Mouse (Mus musculus) brain, embryonic 18.5 days (tissue): Measurements from ENCODE around the gene Liph.
A peak's percentile ranks its signal among the peaks of the same experiment; 100 is the strongest.
"Not testable (repeated sequence)": the region's sequence is repeated elsewhere in the genome, so short reads cannot be mapped to it uniquely, and the experiment has no call there.

Experiments
- DNase-seq: peaks from one replicate; pipeline ENCODE4 v3.0.0-alpha.2; 2012; ENCODE audit warnings: low read depth, low spot score

Liph gene

DNA sequence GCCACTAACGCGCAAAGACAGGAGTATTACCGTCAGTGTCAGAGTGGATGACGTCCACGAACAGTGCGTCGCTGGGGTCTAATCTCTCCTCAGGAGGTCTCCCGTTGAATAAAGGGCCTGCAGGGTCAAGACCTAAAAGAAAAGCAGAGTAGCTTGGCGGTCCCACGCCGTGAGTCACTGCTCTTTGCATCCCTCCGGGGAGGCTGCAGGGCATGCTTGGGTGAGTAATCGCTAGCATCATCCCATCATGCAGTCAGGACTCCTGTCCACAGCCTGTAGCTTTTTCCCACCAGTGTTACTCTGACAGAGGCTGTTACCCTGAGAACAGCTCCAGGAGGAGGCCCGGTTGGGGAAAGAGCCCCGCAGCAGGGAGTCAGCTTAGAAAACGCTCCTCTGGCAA is 19.3 kb downstream of the Liph start:
- no peak for DNase-seq

DNA sequence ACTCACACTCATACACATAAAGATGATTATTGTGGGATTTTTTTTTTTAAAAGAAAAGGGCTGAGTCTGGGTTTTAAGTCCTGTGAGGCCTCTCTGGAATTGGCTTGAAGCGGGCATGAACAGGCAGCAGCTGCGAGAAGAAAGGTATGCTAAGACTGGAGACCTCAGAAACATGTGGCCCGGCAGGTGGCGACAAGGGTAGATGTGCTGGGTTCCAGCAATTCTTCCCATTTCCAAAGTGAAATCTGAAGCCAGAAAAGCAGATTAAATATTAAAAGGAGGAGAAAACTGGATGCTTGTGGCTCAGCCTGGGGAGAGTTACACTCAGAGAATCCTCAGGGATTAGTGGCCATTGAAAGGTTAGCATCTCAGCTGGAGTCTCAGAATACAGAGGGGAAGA is 24.0 kb downstream of the Liph start:
- no peak for DNase-seq

DNA sequence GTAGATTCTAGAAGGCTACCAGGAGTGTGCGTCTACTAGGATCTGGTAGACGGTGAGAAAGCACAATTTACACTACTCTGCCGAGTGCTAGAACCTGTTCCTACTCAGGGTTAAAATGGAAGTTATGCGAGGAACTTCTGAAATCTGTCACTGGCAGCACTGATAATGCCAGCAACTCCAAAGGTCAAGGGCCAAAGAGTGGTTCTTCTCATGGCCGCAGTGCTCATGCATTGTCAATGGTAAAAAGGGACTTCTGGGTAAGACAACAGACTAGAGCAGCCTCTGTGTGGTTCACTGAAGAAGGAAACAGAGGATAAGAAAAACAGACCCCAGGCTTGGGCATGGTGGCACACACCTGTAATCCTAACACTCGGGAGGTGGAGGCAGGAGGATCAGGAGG is 24.9 kb downstream of the Liph start:
- no peak for DNase-seq

DNA sequence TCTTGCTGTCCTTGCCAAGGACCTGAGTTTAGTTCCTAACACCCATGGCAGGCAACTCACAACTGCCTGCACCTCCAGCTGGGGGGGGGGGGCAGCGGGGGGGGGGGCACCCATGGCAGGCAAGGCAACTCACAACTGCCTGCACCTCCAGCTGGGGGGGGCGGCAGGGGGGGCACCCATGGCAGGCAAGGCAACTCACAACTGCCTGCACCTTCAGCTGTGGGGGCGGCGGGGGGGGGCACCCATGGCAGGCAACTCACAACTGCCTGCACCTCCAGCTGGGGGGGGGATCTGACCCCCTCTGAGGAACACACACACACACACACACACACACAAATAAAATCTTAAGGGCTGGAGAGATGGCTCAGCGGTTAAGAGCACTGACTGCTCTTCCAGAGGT is 25.6 kb downstream of the Liph start:
- no peak for DNase-seq

DNA sequence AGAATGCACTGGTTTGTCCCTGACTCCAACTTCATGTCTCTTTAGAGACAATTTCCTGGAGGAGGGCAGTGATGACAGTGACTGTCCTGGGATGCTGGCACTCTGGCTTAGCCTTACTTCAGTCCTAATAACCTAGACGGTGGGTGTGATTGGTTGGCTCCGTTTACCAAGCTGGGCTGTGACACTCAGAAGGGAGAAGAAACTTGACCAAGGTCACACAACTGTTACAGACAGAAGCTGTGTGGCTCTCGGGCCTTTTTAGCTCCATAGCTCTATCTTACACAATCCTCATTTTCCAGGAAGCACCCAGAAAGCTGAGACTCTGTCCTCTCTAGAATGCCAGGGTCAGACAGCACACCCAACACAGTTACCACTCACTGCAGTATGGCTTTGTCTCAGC is 29.9 kb downstream of the Liph start:
- DNase-seq = no peak

DNA sequence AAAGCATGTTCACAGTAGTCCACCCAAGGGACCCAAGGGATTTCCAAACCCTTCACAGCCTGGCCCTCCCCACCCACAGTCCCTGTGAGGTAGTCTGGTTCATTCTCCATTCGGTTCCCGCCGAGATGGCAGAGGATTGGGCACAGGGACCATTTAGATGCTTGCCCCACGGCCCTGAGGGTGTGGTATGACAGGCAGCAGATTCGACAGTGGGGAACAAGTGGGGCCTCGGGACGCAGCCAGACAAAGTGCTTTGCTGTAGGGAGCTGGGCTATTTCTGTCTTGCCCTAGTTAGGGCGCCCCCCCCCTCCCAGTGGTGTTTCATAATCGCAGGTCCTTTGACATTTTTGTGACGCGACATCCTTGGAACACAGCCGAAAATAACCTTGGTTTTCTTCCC is 39.9 kb downstream of the Liph start:
- DNase-seq = no peak

DNA sequence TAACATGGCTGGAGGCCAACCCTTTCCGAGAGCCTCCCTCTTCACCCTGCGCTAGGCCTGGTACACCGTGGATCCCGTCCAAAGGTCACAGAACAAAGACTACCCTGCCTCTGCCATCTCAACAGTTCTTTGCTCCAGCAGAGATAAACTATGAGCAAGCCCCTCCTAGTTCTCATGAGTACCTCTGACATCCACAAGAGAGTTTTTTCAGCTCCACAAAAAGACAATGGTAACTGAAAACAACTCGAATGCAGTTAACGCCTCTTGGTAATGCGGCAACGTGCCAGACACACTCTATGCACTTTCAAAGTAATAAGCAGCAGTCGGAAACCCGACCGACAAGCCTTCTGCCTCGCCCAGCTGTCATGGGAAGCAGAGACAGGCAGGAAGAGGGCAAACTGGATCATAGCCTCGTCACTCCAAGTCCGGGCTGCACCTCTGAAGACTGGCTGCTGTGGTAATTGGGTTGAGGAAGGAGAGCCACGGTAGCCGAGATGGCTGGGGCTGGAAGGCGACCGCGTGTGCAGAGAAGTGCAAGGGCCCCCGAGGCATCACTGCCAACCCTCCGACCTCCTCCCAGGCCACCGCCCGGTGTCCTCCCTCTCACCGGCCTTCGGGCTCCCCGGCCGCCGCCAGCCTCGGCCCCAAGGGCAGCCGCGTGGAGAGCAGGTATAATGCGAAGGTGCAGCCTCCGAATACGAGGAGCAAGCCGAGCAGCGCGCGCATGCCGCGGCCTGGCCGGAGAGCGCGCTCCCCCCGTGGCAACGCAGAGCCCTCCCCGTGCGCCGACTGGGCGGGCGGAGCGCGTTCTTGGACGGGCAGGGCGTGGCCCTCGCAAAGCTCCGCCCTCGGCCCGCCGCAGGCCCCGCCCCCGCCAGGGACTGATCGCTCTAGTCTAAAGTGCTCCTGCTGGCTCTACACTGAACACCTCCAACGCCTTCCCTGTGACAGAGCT is 48.4 kb downstream of the Liph start, which contains the start of gene Tmem41a:
Gene Tmem41a, minus strand, starts transcription at position 792 of the 955 bp plus-strand sequence.
- peak; percentile 56 for DNase-seq

DNA sequence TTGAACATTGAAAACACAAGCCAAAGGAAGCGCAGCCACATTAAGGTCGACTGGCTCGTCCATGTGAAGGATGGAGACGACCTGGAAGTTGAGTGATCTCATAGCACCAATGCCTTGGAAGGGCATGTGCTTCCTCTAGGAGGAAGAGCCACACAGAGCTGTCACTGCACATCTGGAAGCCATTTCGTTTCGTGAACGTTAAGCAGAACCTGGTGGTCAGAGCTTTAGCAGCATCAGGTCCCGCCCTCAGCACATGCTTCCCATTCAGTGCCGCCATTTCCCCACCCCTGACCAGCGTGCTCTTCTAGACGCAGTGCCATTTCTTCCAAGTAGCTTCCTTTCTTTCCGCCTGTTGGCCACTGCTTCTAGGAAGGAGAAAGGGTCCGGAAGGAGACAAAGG is 67.0 kb downstream of the Liph start:
- no peak for DNase-seq

DNA sequence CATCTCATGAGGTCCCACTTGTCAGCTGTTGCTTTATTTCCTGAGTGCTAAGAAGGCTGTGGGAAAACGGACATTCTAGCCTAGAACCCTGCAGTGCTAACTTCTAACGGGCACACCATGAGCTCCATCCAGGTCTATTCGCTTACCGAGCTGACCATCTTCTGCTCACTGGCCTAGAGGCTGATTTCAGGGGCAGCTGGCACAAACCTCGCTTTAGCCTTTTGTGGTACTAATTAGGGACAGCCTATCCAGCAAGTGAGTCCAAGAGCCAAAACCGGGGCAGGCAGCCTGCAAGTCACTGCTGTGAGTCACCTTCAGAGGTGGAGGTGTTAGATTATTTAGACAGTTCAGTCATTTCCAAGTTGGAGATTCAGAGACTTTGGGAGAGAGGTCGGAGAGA is 78.8 kb downstream of the Liph start:
- DNase-seq = no peak

DNA sequence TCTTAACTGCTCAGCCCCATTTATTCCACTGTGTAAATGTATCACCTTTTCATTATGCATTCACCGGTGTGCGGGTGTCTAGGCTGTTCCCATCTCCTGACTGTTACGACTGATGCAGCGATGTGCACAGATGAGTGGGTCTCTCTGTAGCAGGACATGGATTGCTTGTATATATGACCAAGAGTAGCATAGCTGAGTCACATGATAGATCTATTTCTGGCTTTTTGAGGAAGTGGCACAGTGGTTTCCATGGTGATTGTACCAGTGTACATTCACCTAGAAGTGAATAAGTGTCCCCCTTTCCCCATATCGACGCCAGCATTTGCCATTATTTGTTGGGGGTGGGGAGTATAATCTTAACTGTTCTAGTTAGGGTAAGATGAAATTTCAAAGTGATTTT is 82.1 kb downstream of the Liph start:
- DNase-seq = no peak

DNA sequence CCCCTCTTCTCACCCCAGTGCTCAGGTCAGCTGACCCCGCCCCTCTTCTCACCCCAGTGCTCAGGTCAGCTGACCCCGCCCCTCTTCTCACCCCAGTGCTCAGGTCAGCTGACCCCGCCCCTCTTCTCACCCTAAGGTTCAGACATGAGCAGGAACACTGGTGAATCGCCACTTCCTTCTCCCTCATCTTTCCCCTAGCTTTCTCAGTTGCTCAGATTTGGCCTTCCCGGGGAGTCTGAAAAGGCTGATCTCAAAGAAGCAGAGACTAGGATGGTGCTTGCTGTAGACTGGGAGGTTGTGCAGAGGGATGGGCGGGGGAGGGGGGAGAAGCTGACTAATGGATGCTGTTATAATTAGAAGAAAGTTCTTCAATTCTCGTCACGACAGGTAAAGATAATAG is 86.6 kb downstream of the Liph start:
- not testable (repeated sequence) for DNase-seq

DNA sequence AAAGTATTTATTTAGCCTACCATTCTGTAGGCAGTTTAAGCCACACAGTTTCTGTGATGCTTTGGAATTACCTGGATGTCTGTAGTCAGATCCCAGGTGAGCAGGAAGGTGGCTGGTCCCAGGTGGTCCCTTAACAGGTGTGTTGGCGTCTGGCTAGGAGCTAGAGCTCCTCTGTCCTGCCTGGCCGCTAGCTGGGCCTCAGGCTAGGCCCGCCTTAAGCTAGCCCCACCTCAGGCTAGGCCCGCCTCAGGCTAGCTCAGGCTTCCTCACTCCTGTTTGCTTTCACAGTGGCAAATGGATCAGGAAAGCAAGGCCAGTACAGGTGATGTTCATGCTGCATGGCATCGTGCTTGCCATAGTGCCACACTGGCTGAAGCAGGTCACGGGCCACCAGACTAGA is 88.6 kb downstream of the Liph start:
- DNase-seq = no peak

DNA sequence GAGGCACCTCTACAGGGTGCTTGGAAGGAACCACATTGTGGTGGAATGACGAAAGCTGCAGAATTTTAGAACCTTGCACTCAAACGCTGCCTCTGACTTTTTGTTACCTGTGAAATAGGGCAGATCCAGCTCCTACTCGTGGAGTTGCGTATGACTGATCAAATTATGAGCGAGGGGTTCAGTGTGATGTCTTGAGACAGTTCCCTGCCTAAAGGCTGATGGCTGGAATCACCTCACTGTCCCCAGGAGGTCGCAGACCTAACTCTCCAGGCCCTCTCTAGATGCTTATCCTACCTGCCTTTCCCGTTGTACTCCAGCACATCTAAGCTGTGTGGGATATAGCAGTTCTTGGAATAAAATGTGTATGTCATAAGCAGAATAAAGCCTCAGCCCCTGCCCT is 89.5 kb downstream of the Liph start:
- no peak for DNase-seq

DNA sequence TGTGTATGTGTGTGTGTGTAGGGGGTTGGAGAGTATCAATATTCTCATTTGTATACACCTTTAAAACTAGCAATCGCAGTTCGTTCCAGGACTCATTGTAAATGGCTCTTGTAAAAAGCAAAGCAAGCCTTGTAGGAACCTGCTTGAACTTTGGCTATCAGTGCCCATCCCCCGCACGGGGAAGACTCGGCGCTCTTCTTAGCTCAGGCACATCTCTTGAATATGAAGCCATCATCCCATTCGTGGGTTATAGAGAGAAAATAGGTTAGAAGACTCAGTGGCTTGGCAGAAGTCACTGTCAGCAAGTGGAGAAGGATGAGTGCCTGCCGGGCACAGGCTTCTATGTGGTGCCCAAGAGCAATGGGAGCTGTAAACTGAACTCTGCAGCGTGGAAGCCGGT is 90.8 kb downstream of the Liph start:
- no peak for DNase-seq
